Mouse (Mus musculus) layer of hippocampus, postnatal 10 days (tissue): ENCODE measurements around the gene Gm20219. TPM values are rescaled to one million over a fixed set of nuclear protein-coding genes. Genes with fewer than 3 reads are reported as not detected.

Experiments used
- DNase-seq, 2 experiments: peaks; one replicate each; pipeline ENCODE4 v3.0.0; 2021; ENCODE audit warnings: low spot score in 2 of 2
- total RNA-seq, 2 experiments: library from RNA; stranded (reverse); gene quantifications; 2 replicates each; pipeline ENCODE4 v1.2.3; 2021

The Gm20219 gene
- total RNA-seq, 2 experiments from 2014 or later, result 1.5 to 1.7 TPM

GRCm38 (mm10) chr17:56558448-56558847 is 4.3 kb upstream of the Gm20219 start:
- DNase-seq, result peak; percentile 76 to 84

- DNase-seq, result peak; percentile 85 to 87
Observed at GRCm38 (mm10) chr17:56552781-56553363, 1.3 kb downstream of the Gm20219 start.

- DNase-seq, result peak in 1 of 2 experiments; percentile 59
Observed at GRCm38 (mm10) chr17:56551841-56552581, 2.2 kb downstream of the Gm20219 start.

GRCm38 (mm10) chr17:56550784-56551475 is 3.3 kb downstream of the Gm20219 start:
- DNase-seq, result no peak

- peak; percentile 2 to 13 for DNase-seq
Observed at GRCm38 (mm10) chr17:56548605-56549105, 5.5 kb downstream of the Gm20219 start.

- peak; percentile 7 to 28 for DNase-seq
Observed at GRCm38 (mm10) chr17:56547846-56548604, 6.2 kb downstream of the Gm20219 start.

GRCm38 (mm10) chr17:56547116-56547845 is 6.9 kb downstream of the Gm20219 start:
- peak; percentile 3 to 47 for DNase-seq

GRCm38 (mm10) chr17:56546576-56546975 is 7.6 kb downstream of the Gm20219 start:
- peak in 1 of 2 experiments; percentile 11 for DNase-seq

- DNase-seq, result peak in 1 of 2 experiments; percentile 11
Observed at GRCm38 (mm10) chr17:56545945-56546344, 8.2 kb downstream of the Gm20219 start.

- DNase-seq, result no peak
Observed at GRCm38 (mm10) chr17:56544699-56545387, 9.3 kb downstream of the Gm20219 start.

- DNase-seq, result peak in 1 of 2 experiments; percentile 11
Observed at GRCm38 (mm10) chr17:56543684-56544224, 10.4 kb downstream of the Gm20219 start.

- peak in 1 of 2 experiments; percentile 25 for DNase-seq
Observed at GRCm38 (mm10) chr17:56542736-56543135, 11.5 kb downstream of the Gm20219 start.

- peak in 1 of 2 experiments; percentile 13 for DNase-seq
Observed at GRCm38 (mm10) chr17:56540562-56540975, 13.6 kb downstream of the Gm20219 start.

- DNase-seq, result peak in 1 of 2 experiments; percentile 73
Observed at GRCm38 (mm10) chr17:56537912-56538311, 16.3 kb downstream of the Gm20219 start.

GRCm38 (mm10) chr17:56536874-56537273 is 17.3 kb downstream of the Gm20219 start:
- DNase-seq, result peak in 1 of 2 experiments; percentile 10

GRCm38 (mm10) chr17:56536192-56536591 is 18.0 kb downstream of the Gm20219 start:
- DNase-seq, result peak in 1 of 2 experiments; percentile 61

GRCm38 (mm10) chr17:56524943-56525342 is 29.2 kb downstream of the Gm20219 start:
- DNase-seq, result no peak

- peak in 1 of 2 experiments; percentile 20 for DNase-seq
Observed at GRCm38 (mm10) chr17:56522744-56523143, 31.4 kb downstream of the Gm20219 start.
